Mouse (Mus musculus) frontal cortex, adult 2 months (tissue): ENCODE measurements at regions not wholly inside any gene's neighbourhood (a gene's known extent, or its start where the extent isn't known, plus 50 kb on each side); places are given as distances from the start of the nearest gene placed in this dataset.
"Not testable (repeated sequence)": the region's sequence is repeated elsewhere in the genome, so short reads cannot be mapped to it uniquely, and the experiment has no call there.

Experiments
- DNase-seq, 2 experiments: peaks; one replicate each; pipeline ENCODE4 v3.0.0; 2022; ENCODE audit warnings: low spot score in 1 of 2; ENCODE audit errors: extremely low spot score in 1 of 2

GRCm38 (mm10) chr5:39337917-39338316 lies 417.4 kb downstream of the Hs3st1 start:
- no peak for DNase-seq

- no peak for DNase-seq
Measured at GRCm38 (mm10) chr5:39336484-39336985, 418.7 kb downstream of the Hs3st1 start.

- DNase-seq: no peak
Measured at GRCm38 (mm10) chr5:39335321-39335720, 420.0 kb downstream of the Hs3st1 start.

GRCm38 (mm10) chr5:39334241-39334640 lies 421.0 kb downstream of the Hs3st1 start:
- no peak for DNase-seq

GRCm38 (mm10) chr5:39325399-39325798 lies 429.9 kb downstream of the Hs3st1 start:
- peak; percentile 50 to 65 for DNase-seq

- DNase-seq: peak; percentile 34 to 38
Measured at GRCm38 (mm10) chr5:39316478-39316877, 438.8 kb downstream of the Hs3st1 start.

- DNase-seq: no peak
Measured at GRCm38 (mm10) chr5:39311211-39311610, 434.6 kb upstream of the Clnk start.

GRCm38 (mm10) chr5:39305794-39306193 lies 429.2 kb upstream of the Clnk start:
- DNase-seq: peak in 1 of 2 experiments; percentile 41

- DNase-seq: no peak
Measured at GRCm38 (mm10) chr5:39292849-39293248, 416.2 kb upstream of the Clnk start.

GRCm38 (mm10) chr5:39281021-39281420 lies 404.4 kb upstream of the Clnk start:
- no peak for DNase-seq

- DNase-seq: no peak
Measured at GRCm38 (mm10) chr5:39273710-39274385, 397.2 kb upstream of the Clnk start.

- peak in 1 of 2 experiments; percentile 43 for DNase-seq
Measured at GRCm38 (mm10) chr5:39267106-39267505, 390.5 kb upstream of the Clnk start.

- DNase-seq: no peak
Measured at GRCm38 (mm10) chr5:39260721-39261190, 384.1 kb upstream of the Clnk start.

GRCm38 (mm10) chr5:39257745-39258144 lies 381.1 kb upstream of the Clnk start:
- no peak for DNase-seq

GRCm38 (mm10) chr5:39252206-39252605 lies 375.6 kb upstream of the Clnk start:
- no peak for DNase-seq

GRCm38 (mm10) chr5:39251021-39251420 lies 374.4 kb upstream of the Clnk start:
- no peak for DNase-seq

GRCm38 (mm10) chr5:39219698-39220097 lies 343.1 kb upstream of the Clnk start:
- no peak for DNase-seq

- DNase-seq: peak in 1 of 2 experiments; percentile 37
Measured at GRCm38 (mm10) chr5:39216326-39216725, 339.7 kb upstream of the Clnk start.

GRCm38 (mm10) chr5:39215016-39215415 lies 338.4 kb upstream of the Clnk start:
- DNase-seq: no peak

- no peak for DNase-seq
Measured at GRCm38 (mm10) chr5:39212550-39212949, 335.9 kb upstream of the Clnk start.

GRCm38 (mm10) chr5:39198856-39199255 lies 322.2 kb upstream of the Clnk start:
- DNase-seq: no peak

- DNase-seq: not testable (repeated sequence)
Measured at GRCm38 (mm10) chr5:39191153-39191552, 314.5 kb upstream of the Clnk start.
